Mouse (Mus musculus): ENCODE measurements around the gene Enpep. TPM values are rescaled to one million over a fixed set of nuclear protein-coding genes. Genes with fewer than 3 reads are reported as not detected.

The Enpep gene
- polyA plus RNA-seq, 1 experiment from 2014 or later = 1.3 TPM

DNA sequence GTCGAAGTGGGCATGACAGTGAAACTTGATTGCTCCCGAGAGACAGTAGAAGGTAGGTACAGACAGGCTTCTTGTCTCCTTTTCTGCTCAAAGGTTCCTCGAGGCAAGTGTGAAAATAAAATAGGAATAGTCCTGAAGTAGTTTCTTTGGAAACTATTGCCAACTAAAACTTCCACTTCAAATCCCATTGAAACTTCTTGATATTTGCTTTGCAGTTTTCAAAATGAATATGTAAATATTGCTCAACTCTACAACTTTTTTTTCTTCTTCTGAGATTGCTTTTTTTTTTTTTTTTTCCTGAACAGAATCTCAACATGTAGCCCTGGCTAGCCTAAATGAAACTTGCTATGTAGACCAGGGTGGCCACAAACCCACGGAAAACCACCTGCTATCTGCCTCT, 21.4 kb upstream of the Enpep start:
- Histone ChIP-seq H3K9ac (replicated peaks; ENCODE audit: low read length) (no peak overlapping the region), H3K36me3 (ENCODE audit: control insufficient read depth, insufficient read depth, low read length) (no peaks in the 10 kb centered on the region), H3K4me3 (replicated peaks; ENCODE audit: low read depth, low read length) (no peak overlapping the region), H3K27me3 (ENCODE audit: control insufficient read depth, insufficient read depth, low read length) (no peaks in the 10 kb centered on the region), H3K27ac (replicated peaks; ENCODE audit: low read depth, low read length) (no peak overlapping the region), H3K9me3 (ENCODE audit: control insufficient read depth, low read length) (no peaks in the 10 kb centered on the region), H3K4me2 (ENCODE audit: low read length) (no peak overlapping the region), H3K4me1 (ENCODE audit: control insufficient read depth, insufficient read depth, low read length) (no peaks in the 10 kb centered on the region)
- DNase-seq (no peak), ATAC-seq (ENCODE audit: low FRiP score, low TSS enrichment) (no peak)
- 91% methylated on average over 4 of the region's 4 CpGs for WGBS

DNA sequence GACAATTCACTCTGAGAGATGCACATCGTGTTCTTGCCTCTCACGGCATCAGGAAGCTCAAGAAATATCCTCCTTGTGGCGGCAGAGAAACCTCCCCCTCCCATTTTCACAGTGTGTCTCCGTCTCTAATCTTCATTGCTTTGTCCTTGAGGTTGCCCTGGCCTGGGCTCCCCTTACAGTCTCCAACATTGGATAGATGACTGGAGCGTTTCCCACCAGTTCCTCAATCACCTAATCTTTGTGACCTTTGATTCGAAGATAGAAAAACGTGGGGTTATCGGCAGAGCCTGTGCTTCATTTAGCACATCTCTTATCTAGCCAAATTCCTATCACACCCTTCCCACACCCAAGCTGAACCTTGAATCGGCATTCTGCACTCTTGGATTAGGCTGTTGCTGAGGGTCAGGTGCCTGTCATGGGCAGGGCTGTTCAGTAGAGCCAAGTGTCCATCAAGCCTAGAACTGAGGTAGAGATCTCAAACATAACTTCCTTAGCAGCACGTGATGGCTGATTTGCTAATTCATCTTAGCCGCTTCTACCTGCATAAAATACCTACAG, 18.9 kb upstream of the Enpep start:
- whole genome bisulfite sequencing = 79% methylated on average over 11 of the region's 11 CpGs

DNA sequence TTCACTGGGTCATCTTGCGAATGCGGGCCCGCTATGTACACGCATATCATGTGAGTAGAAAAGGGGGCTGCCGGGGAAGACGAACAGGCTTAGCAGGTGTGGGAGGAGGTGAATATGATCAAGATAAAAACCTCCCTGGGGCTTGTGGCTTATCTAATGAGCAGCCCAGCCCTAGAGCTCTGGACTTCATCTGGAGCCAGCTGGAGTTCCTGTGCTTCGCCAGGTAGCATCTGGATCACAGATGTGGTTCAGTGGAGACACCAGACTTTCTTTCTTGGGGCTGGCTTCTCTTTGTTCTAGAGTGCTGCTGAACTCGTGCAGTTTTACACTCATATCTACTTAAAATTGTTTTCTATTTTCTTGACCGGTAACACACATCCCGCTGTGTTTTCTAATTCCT, 14.8 kb upstream of the Enpep start:
- no peak for DNase-seq

More for the DNA sequence above, 18.9 kb upstream of the Enpep start:
- no peak overlapping the region for H3K27ac ChIP-seq (replicated peaks; ENCODE audit: low read depth, low read length)
- no peak for ATAC-seq (ENCODE audit: low FRiP score, low TSS enrichment)
- H3K9ac ChIP-seq (replicated peaks; ENCODE audit: low read length) = no peak overlapping the region
- H3K36me3 ChIP-seq (ENCODE audit: control insufficient read depth, insufficient read depth, low read length) = no peaks in the 10 kb centered on the region
- DNase-seq = no peak
- H3K4me3 ChIP-seq (replicated peaks; ENCODE audit: low read depth, low read length) = no peak overlapping the region
- no peaks in the 10 kb centered on the region for H3K9me3 ChIP-seq (ENCODE audit: control insufficient read depth, low read length)
- H3K27me3 ChIP-seq (ENCODE audit: control insufficient read depth, insufficient read depth, low read length) = no peaks in the 10 kb centered on the region
- no peaks in the 10 kb centered on the region for H3K4me1 ChIP-seq (ENCODE audit: control insufficient read depth, insufficient read depth, low read length)
- H3K4me2 ChIP-seq (ENCODE audit: low read length) = no peak overlapping the region

DNA sequence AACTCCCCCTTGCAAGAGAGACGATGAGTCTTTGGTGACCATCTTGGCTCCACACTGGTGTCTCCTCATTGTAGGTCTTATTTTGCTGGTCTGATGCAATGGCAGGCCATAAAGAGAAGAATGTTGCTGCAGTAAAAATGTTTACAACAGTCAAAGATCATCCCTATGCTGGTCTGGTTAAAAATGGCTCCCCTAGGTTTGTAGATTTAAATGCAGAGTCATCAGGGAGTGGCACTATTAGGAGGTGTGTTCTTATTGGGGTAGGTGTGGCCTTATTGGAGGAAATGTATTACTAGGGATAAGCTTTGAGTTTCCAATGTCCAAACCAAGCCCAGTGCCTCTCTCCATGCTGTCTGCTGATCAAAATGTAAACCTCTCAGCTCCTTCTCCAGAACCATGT, 10.2 kb upstream of the Enpep start:
- no peak overlapping the region for H3K4me3 ChIP-seq (replicated peaks; ENCODE audit: low read depth, low read length)
- DNase-seq = no peak
- no peaks in the 10 kb centered on the region for H3K9me3 ChIP-seq (ENCODE audit: control insufficient read depth, low read length)
- no peak for ATAC-seq (ENCODE audit: low FRiP score, low TSS enrichment)
- no peaks in the 10 kb centered on the region for H3K36me3 ChIP-seq (ENCODE audit: control insufficient read depth, insufficient read depth, low read length)
- no peak overlapping the region for H3K4me2 ChIP-seq (ENCODE audit: low read length)
- no peak overlapping the region for H3K27ac ChIP-seq (replicated peaks; ENCODE audit: low read depth, low read length)
- H3K27me3 ChIP-seq (ENCODE audit: control insufficient read depth, insufficient read depth, low read length) = no peaks in the 10 kb centered on the region
- 96% methylated on average over 1 of the region's 1 CpGs for WGBS
- H3K9ac ChIP-seq (replicated peaks; ENCODE audit: low read length) = no peak overlapping the region
- H3K4me1 ChIP-seq (ENCODE audit: control insufficient read depth, insufficient read depth, low read length) = no peaks in the 10 kb centered on the region

More for the DNA sequence above, 14.8 kb upstream of the Enpep start:
- Histone ChIP-seq H3K27ac (replicated peaks; ENCODE audit: low read depth, low read length) (no peak overlapping the region), H3K4me3 (replicated peaks; ENCODE audit: low read depth, low read length) (no peak overlapping the region), H3K4me1 (ENCODE audit: control insufficient read depth, insufficient read depth, low read length) (no peaks in the 10 kb centered on the region), H3K4me2 (ENCODE audit: low read length) (no peak overlapping the region), H3K27me3 (ENCODE audit: control insufficient read depth, insufficient read depth, low read length) (no peaks in the 10 kb centered on the region), H3K9ac (replicated peaks; ENCODE audit: low read length) (no peak overlapping the region), H3K36me3 (ENCODE audit: control insufficient read depth, insufficient read depth, low read length) (no peaks in the 10 kb centered on the region), H3K9me3 (ENCODE audit: control insufficient read depth, low read length) (no peaks in the 10 kb centered on the region)
- ATAC-seq (ENCODE audit: low FRiP score, low TSS enrichment) = no peak
- WGBS = 90% methylated on average over 10 of the region's 10 CpGs

DNA sequence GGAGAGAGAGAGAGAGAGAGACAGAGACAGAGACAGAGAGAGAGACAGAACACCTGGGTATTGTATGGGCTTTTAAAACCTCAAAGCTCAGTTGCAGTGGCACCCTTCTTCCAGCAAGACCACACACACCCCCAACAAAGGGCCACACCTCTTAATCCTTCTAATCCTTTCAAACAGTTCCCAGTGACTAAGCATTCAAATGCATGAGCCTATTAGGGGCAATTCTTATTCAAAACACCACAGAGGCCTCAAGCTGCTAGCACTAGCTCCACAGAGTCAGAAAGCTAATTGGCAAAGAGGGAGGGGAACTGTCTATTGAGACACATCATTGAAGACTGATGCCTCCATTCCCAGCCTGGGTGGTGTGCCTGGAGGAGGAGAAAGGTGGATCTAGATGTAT, 8.5 kb upstream of the Enpep start:
- no peak for ATAC-seq (ENCODE audit: low FRiP score, low TSS enrichment)
- Histone ChIP-seq H3K9ac (replicated peaks; ENCODE audit: low read length) (no peak overlapping the region), H3K4me2 (ENCODE audit: low read length) (no peak overlapping the region), H3K27me3 (ENCODE audit: control insufficient read depth, insufficient read depth, low read length) (no peaks in the 10 kb centered on the region), H3K36me3 (ENCODE audit: control insufficient read depth, insufficient read depth, low read length) (no peaks in the 10 kb centered on the region), H3K9me3 (ENCODE audit: control insufficient read depth, low read length) (no peaks in the 10 kb centered on the region), H3K4me3 (replicated peaks; ENCODE audit: low read depth, low read length) (no peak overlapping the region), H3K27ac (replicated peaks; ENCODE audit: low read depth, low read length) (no peak overlapping the region), H3K4me1 (ENCODE audit: control insufficient read depth, insufficient read depth, low read length) (no peaks in the 10 kb centered on the region)
- no peak for DNase-seq

DNA sequence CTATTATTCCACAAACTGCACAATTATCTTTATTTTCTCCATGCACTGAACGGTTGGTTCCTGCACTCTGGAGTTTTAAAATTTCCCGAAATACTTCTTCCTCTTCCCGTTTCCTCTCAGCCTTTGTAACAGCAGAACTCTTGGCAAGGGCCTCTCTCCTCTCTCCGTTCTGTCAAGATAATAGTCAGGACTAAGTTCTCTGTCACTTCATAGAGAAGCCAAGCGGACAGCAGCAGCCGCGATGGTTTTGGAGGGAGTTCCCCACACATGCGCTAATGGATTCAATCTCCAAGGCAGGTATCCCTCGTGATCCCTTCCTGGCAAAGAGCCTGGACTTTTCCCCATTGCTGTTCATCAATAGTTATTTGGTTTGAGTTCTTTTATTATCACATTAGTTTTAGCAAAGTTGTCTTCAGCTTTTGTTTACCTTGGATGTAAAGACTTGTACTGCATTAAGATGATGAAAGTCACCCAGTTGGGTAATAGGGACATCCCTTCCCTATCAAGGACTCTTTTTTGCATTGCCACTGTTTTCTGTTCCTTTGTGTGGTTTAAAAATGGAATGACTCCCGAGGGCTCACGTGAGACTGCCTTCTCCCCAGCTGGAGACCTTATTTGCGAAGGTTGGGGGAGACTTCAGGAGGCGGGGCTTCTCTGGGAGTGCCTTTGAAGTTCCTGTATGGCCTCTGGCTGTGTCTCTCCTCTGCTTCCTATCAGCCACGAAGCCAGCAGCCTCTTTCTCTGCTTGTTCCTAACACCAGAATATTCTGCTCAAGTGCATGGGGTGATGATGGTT, 6.0 kb upstream of the Enpep start:
- no peaks in the 10 kb centered on the region for H3K9me3 ChIP-seq (ENCODE audit: control insufficient read depth, low read length)
- H3K27me3 ChIP-seq (ENCODE audit: control insufficient read depth, insufficient read depth, low read length) = no peaks in the 10 kb centered on the region
- H3K4me3 ChIP-seq (replicated peaks; ENCODE audit: low read depth, low read length) = no peak overlapping the region
- no peak overlapping the region for H3K9ac ChIP-seq (replicated peaks; ENCODE audit: low read length)
- H3K4me1 ChIP-seq (ENCODE audit: control insufficient read depth, insufficient read depth, low read length) = no peaks in the 10 kb centered on the region
- H3K27ac ChIP-seq (replicated peaks; ENCODE audit: low read depth, low read length) = no peak overlapping the region
- H3K4me2 ChIP-seq (ENCODE audit: low read length) = no peak overlapping the region
- 55% methylated on average over 14 of the region's 14 CpGs for WGBS
- H3K36me3 ChIP-seq (ENCODE audit: control insufficient read depth, insufficient read depth, low read length) = no peaks in the 10 kb centered on the region
- DNase-seq (peak; percentile 6), ATAC-seq (ENCODE audit: low FRiP score, low TSS enrichment) (no peak)

DNA sequence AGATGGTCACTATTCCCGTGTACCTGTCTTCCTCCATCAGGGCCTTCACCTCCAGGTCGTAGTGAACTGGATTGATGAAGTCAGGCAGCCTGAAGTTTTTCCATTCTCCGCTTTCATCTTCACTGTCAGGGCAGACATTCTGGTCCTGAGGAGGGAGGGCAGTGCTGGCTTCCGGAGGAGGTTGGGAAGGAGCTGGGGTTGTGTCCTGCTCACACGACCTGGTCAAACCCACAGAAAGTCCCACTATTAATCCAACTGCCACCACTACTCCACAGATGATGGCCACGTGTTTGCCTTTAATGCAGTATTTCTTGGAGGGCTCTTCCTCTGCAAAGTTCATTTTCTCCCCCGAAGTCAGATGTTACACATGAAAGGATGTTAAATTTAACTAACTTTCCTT, 378 bp downstream of the Enpep start:
- H3K9ac ChIP-seq (replicated peaks; ENCODE audit: low read length) = no peak overlapping the region
- DNase-seq (no peak), ATAC-seq (ENCODE audit: low FRiP score, low TSS enrichment) (no peak)
- no peaks in the 10 kb centered on the region for H3K27me3 ChIP-seq (ENCODE audit: control insufficient read depth, insufficient read depth, low read length)
- H3K4me2 ChIP-seq (ENCODE audit: low read length) = no peak overlapping the region
- no peak overlapping the region for H3K27ac ChIP-seq (replicated peaks; ENCODE audit: low read depth, low read length)
- H3K36me3 ChIP-seq (ENCODE audit: control insufficient read depth, insufficient read depth, low read length) = no peaks in the 10 kb centered on the region
- no peaks in the 10 kb centered on the region for H3K9me3 ChIP-seq (ENCODE audit: control insufficient read depth, low read length)
- H3K4me1 ChIP-seq (ENCODE audit: control insufficient read depth, insufficient read depth, low read length) = no peaks in the 10 kb centered on the region
- no peak overlapping the region for H3K4me3 ChIP-seq (replicated peaks; ENCODE audit: low read depth, low read length)
- 85% methylated on average over 7 of the region's 7 CpGs for WGBS

DNA sequence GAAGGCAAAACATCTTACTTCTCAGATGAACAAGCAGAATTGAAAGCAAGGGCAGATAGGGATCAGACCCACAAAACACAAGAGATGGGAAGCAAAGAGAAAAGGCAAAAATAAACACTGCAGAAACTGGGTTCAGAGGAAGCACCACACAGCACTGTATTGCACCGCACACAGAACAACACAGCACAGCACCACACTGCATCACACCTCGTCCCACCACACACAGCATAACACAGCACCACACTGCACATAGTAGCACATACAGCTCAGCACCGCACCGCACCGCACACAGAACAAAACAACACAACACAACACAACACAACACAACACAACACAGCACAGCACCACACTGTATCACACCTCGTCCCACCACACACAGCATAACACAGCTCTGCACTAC, 1.1 kb downstream of the Enpep start:
- H3K4me3 ChIP-seq (replicated peaks; ENCODE audit: low read depth, low read length) = no peak overlapping the region
- WGBS = 94% methylated on average over 6 of the region's 6 CpGs
- H3K9me3 ChIP-seq (ENCODE audit: control insufficient read depth, low read length) = no peaks in the 10 kb centered on the region
- H3K27ac ChIP-seq (replicated peaks; ENCODE audit: low read depth, low read length) = no peak overlapping the region
- DNase-seq (no peak), ATAC-seq (ENCODE audit: low FRiP score, low TSS enrichment) (no peak)
- no peaks in the 10 kb centered on the region for H3K36me3 ChIP-seq (ENCODE audit: control insufficient read depth, insufficient read depth, low read length)
- H3K27me3 ChIP-seq (ENCODE audit: control insufficient read depth, insufficient read depth, low read length) = no peaks in the 10 kb centered on the region
- no peaks in the 10 kb centered on the region for H3K4me1 ChIP-seq (ENCODE audit: control insufficient read depth, insufficient read depth, low read length)
- H3K9ac ChIP-seq (replicated peaks; ENCODE audit: low read length) = no peak overlapping the region
- H3K4me2 ChIP-seq (ENCODE audit: low read length) = no peak overlapping the region

DNA sequence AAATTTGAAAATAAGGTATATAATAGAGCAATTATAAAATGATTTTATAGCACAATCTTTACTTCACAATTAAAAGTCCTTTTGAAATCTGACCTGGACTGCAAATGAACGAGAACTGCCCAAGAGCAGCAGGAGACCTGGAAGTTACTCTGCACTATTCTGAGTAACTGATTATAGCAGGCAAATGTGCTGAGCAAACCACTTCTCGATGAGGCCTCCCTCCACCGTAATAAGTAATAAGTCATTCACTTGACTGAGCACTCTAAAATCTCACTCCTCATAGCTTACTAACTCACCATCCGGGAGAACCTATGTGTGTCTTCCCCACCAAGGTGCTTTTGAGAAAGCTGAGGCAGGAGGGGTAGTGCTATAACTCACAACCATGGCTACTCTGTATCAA, 4.5 kb downstream of the Enpep start:
- H3K4me1 ChIP-seq (ENCODE audit: control insufficient read depth, insufficient read depth, low read length) = no peaks in the 10 kb centered on the region
- DNase-seq = no peak
- no peak overlapping the region for H3K4me2 ChIP-seq (ENCODE audit: low read length)
- H3K27ac ChIP-seq (replicated peaks; ENCODE audit: low read depth, low read length) = no peak overlapping the region
- no peaks in the 10 kb centered on the region for H3K36me3 ChIP-seq (ENCODE audit: control insufficient read depth, insufficient read depth, low read length)
- H3K27me3 ChIP-seq (ENCODE audit: control insufficient read depth, insufficient read depth, low read length) = no peaks in the 10 kb centered on the region
- no peaks in the 10 kb centered on the region for H3K9me3 ChIP-seq (ENCODE audit: control insufficient read depth, low read length)
- H3K4me3 ChIP-seq (replicated peaks; ENCODE audit: low read depth, low read length) = no peak overlapping the region
- no peak overlapping the region for H3K9ac ChIP-seq (replicated peaks; ENCODE audit: low read length)
- ATAC-seq (ENCODE audit: low FRiP score, low TSS enrichment) = no peak
- WGBS = 94% methylated on average over 4 of the region's 4 CpGs

Data from midbrain, embryonic 14.5 days (tissue).